Mouse (Mus musculus): ENCODE data around the gene Utf1.
A peak's percentile ranks its signal among the peaks of the same experiment; 100 is the strongest.

Gene Utf1

DNA sequence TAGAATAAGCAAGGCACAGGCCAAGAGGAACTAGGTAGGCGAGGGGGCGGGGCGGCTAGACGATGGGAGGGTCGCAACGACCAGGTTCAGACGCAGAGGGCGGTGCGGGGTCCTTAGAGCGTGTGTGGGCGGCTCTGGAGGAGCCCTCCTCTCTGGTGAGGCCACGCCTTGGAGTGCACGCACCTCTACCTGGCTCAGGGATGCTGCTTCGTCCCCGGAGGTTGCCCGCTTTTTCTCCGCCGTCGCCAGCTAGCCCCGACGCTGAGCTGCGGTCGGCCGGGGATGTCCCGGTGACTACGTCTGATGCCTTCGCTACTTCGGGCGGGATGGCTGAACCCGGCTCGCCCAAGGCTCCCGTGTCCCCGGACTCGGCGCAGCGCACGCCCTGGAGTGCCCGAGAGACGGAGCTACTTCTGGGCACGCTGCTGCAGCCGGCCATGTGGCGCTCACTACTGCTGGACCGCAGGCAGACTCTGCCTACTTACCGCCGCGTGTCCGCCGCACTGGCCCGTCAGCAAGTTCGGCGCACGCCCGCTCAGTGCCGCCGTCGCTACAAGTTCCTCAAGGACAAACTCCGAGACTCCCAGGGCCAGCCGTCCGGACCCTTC, at the start of gene Utf1:
TSS of gene Utf1 (plus strand) at position 116 of the 608 bp plus-strand sequence.
- DNase-seq (ENCODE audit: low read depth, low spot score), result peak; percentile 95

DNA sequence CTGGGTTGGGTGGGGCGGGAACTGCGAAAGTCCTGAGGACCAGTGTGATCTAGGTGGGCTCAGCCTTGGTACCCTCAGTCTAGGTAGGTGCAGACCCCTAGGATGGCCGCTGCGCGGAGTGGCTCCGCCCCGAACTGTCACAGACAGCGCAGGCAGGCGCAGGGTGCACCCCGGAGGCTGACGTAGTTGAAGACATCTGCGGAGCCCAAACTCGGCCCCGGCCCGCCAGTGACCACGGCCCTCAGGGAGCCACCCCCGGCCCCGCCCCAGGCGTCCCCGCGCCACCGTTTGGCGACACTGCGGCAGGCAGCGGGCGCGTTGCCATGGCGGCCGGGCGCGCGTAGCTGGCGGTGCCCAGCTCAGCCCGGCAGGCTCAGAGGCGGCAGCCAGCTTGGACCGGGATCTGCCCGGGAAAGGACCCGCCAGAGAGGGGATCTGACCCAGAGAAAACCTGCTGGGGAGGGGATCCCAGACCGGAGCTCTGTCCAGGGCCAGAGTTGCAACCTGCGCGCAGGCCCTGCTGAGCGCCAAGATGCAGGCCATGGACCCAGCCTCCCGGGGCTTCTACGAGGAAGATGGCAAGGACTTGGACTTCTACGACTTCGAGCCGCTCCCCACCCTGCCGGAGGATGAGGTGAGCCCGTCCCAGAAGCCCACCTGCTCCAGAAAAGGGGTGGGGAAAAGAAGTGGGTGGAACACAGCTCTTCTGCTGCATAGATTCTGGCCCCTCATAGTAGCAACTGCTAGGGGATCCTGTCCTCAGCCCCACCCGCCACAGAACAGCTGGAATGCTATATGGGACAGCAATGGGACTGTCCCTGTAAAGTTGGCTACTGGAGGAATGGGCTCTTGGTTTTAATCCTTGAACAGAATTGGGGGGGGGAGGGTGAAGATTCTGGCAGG, 48.7 kb upstream of the Utf1 start, which contains the start of gene Kndc1:
TSS of gene Kndc1 (plus strand) at position 42 of the 903 bp plus-strand sequence.
- peak; percentile 22 for DNase-seq (ENCODE audit: low read depth, low spot score)

DNA sequence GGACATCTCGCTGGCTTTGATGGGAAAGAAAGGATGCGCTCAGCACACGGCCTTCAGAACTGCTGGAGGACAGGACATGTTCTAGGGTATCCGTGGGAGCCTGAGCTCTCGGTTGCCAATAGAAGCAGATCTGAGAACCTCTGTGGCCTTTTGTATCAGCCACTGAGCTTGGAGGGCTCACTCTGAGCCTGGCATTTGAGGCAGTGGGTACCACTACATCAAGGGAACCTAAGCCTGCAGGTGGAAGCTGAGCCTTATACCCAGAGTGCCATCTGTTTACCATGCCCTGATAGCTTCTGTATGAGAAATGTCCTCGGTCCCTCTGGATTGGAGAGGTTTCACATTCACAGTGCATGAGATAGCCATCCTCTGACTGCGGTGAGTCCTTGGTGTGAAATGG, 47.3 kb upstream of the Utf1 start:
- no peak for DNase-seq (ENCODE audit: low read depth, low spot score)

DNA sequence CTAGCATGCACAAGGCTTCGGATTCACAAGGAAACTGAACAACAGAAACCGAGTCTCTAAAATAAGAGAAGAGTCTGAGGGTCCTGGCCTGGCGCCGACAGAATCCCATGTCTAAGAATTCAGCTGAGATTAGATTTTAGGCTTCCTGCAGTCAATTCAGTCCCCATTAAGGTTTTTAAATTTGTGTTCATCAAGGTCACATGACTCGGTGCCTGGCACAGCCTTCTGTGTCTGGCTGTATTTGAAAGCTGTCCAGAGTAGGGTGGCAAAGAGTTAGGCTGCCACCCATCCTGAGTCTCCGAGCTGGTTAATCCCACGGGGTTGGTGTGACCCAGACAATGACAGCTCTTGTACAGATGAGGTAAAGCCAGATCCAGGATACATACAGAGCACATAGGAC, 46.8 kb upstream of the Utf1 start:
- no peak for DNase-seq (ENCODE audit: low read depth, low spot score)

DNA sequence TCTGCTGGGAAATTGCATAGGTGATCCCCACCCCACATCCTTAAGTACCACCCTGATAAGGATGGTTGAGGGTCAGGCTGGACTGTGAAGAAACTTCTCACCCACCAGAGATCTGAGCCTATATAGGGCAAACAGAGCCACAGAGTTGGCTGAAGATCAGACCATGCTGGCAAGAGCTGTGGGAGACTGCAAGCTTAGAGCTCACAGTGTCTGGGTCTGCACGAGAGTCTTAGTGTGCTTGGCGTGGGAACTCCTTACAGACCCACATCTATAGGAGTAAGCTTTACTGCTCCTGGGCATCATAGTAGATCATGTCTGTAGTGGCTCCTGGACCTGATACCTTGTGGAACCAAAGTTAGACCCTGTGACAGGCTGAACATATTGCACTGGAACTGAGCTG, 45.0 kb upstream of the Utf1 start:
- DNase-seq (ENCODE audit: low read depth, low spot score), result no peak

DNA sequence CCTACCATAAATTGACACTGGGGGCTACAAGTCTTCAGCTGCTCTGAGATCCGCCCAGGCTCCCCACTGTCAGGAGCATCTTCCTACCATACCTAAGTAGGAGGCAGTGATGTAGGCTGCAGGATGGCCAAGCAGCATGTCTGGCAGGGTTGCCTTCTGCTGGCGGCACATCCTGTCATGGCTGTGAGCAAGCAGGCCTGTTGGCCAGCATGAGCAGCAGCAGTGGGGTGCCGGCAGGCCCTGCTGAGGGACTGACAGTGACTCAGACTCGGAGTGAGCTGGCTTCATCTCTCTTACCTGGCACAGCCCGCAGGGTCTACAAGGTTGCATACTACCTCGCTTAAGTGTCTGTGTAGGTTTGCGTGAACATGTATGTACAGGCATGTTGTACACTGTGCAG, 44.1 kb upstream of the Utf1 start:
- no peak for DNase-seq (ENCODE audit: low read depth, low spot score)

DNA sequence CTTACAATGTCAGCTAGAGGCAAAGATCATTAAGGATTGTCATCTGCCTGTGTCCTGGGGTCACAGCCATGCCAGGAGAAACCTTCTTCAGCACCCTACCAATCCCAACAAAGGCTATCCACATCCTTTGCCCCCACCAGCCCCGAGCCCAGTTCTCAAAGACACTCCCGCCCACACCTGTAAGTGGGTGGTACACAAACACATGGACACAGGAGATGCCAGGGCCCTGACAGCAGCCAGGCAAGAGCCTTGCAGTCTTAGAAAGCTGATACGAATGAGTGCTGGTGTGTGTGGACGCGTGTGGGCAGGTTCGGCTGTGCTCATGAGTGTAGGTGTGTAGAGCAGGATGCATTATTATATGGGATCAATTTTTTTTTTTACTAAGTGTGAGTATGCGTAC, 43.1 kb upstream of the Utf1 start:
- no peak for DNase-seq (ENCODE audit: low read depth, low spot score)

DNA sequence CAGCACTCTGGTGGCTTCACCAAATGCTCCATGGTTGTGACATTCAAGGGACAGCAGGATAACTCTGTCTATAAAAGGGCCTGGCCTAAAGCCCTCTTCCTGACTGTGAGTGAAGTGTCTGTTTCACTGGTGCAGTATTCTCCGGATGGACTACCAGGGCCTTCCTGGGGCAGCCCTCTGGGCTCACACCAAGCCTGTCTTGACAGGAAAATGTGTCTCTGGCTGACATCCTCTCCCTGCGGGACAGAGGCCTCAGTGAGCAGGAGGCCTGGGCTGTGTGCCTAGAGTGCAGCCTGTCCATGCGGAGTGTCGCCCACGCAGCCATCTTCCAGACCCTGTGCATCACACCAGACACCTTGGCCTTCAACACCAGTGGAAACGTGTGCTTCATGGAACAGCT, 42.7 kb upstream of the Utf1 start:
- no peak for DNase-seq (ENCODE audit: low read depth, low spot score)

DNA sequence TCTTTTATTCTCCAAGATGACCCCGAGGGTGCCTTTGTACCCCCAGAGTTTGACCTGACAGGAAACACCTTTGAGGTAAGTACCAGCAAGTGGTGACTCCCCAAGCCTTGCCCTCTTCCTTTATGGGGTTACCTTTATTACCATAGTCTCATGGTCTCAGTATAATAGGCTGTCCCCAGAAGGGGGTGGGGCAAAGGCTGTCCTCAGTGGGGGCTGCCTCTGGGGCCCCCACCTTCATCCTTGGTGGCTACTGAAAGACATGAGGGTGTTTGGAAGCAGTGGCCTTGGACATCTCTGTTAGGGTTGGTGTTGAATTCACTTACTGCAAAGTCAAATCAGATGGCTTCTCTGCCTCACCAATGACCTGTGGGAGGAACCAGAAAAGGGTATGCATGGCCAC, 41.6 kb upstream of the Utf1 start:
- no peak for DNase-seq (ENCODE audit: low read depth, low spot score)

DNA sequence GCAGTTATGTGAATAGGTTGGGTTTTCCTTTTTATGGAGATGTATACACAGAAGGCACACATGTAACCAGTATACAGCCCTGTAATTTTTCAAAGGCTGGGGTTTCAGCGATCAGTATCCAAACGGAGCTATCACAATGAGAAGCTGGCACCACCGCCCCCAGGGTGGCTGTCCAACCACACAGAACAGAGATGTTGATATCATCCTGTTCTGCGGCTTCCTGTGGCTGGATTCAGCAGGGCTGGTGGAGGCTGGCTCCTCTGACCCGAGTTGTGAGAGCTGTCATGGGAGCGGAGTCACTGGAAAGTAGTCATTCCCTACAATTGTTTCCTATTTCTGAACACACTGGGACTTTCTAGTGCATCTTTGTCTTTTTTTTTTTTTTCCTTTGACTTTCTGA, 38.3 kb upstream of the Utf1 start:
- no peak for DNase-seq (ENCODE audit: low read depth, low spot score)

DNA sequence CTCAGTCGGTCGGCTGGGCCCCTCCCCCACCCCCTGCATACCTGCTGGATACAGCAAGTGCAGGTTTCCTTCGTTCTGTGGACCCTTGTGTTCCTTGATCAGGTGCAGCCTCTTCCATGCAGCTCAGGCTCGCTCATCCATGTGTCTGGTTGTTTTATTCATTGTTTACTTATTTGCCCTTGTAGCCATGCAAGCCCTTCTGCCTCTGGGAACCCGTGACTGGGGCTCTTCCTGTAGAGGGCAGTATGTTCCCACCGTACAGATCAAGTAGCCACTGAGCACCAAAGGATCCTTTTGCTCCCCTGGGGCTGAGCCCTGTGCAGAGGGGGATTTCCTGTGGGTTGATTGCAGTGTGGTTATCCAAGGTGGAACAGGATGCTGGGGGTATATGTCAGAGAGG, 37.9 kb upstream of the Utf1 start:
- peak; percentile 76 for DNase-seq (ENCODE audit: low read depth, low spot score)

DNA sequence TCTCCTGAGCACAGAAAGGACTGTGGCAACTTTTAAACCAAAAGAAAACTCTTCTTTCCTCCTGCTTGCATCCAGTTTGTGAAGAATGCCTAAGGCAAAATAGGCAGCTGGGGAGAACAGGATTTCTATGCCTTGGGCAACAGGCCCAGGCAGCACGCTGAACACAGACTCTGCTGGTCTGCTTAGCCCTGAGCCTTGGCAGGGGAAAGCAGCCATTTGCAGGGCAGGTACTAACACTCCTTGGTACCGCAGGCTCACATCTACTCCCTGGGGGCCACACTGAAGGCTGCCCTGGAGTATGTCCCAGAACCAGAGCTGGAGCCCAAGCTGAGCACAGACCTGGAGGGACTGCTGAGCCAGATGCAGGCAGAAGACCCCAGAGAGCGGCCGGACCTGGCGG, 35.4 kb upstream of the Utf1 start:
- DNase-seq (ENCODE audit: low read depth, low spot score), result peak; percentile 54

DNA sequence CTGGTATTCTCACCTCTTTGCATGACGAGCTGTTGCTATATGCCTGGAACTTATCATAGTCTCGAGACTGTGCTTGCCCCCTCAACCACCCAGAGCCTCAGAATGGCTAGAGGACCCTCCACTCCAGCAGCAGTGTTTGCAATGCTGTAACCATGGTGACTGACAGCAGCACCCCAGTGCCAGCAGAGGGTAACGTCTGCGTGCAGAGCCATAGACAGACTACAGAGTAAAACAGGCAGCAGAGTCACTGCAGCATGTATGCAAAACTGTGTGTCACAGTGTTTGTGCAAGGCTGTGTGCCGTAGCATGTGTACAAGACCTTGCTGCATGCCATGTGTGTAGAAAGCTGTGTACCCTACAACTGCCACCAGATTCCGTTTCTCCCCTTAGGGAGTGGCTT, 34.1 kb upstream of the Utf1 start:
- no peak for DNase-seq (ENCODE audit: low read depth, low spot score)

DNA sequence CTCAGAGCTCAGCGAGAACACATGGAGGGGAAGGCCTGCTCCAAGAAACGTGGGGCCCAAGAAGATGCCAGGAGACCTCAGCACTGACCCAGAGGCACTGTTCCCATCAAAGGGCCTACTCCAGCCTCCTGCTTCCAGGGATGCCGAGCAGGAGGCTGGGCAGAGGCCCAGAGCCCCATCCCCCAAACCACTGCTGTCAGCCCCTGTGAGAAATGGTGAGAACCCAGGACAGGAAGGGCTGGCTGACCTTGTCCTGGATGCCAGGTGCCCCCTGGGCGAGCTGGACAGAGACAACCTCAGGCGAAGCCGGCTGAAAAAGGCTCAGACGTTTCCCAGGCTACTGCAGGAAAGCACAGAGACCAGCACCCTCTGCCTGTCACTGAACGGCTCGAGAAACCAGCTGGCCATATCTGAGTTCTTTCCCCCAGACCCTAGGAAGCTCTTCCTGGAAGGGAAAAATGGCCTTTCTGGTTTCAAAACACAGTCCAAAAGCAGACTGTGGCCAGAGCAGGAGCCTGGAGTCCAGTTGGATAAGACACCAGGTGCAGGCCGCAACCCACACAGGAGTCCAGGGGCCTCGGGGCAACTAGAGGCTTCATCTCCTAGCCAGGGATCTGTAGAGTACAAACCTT, 33.3 kb upstream of the Utf1 start:
- no peak for DNase-seq (ENCODE audit: low read depth, low spot score)

DNA sequence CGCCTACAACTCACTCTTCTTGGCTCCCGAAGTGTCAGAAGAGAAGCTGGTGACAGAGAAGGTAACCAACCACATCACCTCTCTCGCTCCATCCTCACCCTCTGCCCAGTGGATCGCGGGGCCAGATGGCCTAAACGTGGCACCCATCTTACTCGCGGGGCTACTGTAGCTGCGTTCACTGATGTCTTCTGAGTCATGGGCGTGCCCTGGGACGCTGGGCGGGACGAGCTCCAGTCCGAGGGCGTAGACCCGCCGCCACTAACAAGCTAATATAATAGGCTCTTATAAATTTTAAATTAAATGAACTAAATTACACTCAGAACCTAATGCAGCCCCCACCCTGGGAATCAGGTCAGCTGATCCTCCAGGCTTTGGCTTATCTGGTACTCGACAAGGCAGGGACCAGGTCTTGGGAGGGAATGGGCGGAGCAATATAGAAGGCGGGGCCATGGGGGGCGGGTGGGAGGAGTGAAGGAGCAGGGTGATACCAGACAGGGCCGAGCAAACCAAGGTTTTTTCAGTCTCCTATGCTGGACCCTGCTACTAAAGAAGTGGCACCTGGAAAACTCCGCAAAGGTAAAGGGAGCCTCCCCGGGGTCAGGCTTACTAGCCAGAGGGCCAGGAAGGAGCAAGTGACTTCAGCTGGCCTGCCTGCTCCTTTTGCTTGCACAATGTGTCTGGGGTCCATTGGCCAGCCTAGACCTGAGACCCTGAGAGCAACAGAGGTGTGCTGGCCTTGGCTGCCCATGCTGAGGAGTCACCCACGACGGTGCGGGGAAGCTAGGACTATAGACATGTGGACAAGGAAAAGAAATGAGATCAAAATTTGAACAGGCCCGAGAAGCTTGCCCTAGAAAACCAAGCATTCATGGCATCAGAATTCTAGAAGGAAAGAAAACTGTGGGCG, 29.2 kb upstream of the Utf1 start:
- peak; percentile 84 for DNase-seq (ENCODE audit: low read depth, low spot score)

DNA sequence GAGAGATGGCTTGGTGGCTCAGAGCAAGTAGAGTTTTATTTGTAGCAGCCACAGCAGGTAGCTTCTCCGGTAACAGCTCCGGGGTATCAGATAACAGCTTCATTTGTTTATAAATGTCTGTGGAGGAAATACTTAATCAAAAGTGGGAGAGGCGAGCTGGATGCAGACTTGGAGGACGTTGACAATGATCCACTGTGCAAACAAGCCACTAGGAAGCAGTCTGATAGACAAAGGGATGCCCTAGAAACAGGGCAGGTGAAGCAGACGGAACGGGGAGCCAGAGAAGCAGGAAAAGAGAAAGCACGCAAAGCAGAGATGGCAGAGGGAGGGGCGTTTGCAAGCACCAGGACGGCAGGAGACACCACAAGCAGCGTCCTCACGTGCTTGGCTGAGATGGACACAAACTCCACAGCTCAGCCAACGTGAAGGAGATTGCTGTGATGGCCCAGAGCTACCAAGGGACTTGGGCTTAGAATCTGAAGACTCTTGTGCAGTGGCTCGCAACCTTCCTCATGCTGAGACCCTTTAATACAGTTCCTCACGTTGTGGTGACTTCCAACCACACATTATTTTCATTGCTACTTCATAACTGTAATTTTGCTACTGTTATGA, 27.8 kb upstream of the Utf1 start:
- DNase-seq (ENCODE audit: low read depth, low spot score), result peak; percentile 88

DNA sequence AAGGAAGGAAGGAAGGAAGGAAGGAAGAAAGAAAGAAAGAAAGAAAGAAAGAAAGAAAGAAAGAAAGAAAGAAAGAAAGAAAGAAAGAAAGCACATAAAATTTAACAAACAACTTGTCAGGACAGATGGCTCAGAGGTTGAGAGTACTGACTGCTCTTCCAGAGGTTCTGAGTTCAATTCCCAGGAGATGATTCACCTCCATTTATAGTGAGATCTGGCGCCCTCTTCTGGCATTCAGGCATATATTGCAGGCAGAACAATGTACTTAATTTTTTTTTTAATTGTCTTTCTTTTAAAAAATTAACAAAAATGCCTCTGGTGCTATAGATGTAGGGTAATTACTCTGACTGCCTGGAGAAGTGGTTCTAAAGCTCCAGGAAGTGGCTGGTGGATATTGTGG, 27.2 kb upstream of the Utf1 start:
- no peak for DNase-seq (ENCODE audit: low read depth, low spot score)

DNA sequence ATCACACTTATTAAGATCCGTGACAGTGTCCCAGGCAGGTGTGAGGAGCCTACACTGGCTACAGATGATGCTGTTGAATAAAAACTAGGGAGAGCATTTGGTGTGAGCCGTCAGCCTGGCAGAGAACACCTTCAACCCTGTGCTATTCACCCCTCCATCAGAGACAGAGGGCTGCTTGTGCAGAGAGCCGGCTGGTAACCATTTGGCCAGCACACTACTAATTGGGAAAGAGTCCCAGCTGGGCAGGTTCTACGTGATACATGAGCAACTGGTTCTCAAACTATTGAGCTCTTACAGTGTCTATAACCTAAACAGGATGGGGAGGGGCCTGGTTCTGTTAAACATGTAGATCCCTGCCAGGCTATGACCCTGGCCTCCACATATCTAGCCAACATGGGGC, 25.3 kb upstream of the Utf1 start:
- DNase-seq (ENCODE audit: low read depth, low spot score), result no peak

DNA sequence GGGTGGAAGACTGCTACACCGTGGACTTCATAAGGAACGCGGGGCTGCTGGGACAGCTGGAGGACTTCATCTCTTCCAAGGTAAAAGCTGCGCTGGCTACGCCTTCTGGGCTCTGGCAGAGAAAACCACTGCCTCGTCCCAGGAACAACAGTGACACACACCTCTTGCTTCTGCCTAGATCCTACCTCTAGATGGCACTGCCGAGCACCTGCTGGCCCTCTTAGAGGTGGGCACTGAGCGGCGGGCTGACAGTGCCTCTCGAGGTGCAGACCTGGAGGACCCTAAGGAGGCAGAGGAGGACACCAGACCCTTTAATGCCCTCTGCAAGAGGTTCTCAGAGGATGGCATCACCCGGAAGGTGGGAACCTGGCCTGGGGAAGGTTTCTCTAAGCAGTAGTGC, 12.9 kb upstream of the Utf1 start:
- peak; percentile 75 for DNase-seq (ENCODE audit: low read depth, low spot score)

DNA sequence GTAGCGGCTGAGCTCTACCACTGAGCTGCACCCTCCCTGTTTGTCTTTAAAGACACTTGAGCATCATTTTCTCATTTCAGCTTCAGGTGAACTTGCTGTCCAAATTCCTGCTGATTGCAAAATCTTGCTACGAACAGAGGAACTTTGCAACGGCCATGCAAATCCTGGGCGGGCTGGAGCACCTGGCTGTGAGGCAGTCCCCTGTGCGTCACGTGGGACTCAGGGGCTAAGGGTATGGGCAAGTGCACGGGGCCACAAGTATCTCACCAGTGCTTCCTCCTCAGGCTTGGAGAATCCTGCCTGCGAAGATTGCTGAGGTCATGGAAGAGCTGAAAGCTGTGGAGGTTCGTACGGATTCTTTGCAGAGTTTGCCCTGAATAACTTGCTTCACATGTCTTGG, 6.9 kb upstream of the Utf1 start:
- DNase-seq (ENCODE audit: low read depth, low spot score), result peak; percentile 26

DNA sequence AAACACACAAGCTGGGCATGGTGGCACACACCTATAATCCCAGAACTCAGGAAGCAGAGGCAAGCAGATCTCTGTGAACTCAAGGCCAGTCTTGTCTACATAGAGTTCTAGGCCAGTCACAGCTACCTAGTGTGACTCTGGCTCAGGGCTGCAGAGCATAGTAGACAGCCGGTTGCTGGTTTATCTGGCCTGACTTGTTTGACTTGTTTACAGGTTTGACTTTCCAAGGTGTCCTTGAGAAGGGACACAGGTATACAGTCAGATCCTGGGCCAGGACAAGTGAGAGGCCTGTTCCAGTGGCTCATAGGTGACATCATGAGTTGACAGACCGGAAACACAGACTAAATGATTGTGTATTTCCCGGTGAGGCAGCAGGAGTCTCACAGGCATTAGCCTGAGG, 6.5 kb upstream of the Utf1 start:
- DNase-seq (ENCODE audit: low read depth, low spot score), result peak; percentile 20

Data from ZHBTc4 (cell line).